Mouse (Mus musculus): Measurements from ENCODE around the gene Actn4. TPM values are rescaled to one million over a fixed set of nuclear protein-coding genes. Genes with fewer than 3 reads are reported as not detected.

Gene Actn4
- total RNA-seq, 1 experiment = 566 TPM

DNA sequence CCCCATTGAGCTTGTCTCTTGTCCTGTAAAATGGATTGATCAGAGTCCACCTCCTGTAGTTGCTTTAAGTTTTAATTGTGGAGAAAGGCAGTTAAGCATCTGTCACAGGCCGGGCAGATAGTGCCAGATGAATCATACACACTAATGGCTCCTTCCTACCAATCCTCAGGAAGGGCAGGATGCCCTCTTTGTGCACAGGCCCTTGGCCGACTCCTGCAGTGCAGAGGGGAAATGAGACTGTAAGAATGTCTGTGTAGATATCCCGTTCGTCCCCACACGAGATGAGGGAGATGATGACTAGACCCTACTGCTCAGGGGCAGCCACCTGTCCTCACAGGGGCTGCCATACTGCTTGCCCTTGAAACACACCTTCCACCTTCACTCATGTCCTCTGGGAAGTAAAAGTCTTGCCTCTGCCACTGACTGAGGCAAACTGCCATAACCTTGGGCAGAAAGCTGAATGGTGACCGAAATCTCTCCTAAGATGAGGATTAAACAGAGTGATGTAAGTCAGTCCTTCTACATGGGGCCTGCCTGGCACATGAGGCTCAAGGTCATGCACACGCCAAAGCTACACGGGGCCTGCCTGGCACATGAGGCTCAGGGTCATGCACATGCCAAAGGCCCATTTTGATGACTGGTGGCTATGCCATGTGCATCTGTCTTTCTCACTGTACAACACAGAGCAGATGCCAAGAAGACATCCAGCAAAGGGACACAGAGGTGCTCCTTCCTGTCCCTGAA, 40.2 kb downstream of the Actn4 start:
- Histone ChIP-seq H3K36me3 (ENCODE audit: control insufficient read depth, insufficient read depth, low read length, poor library complexity, severe bottlenecking) (peaks cover 48% of the 10 kb centered on the region), H3K4me3 (ENCODE audit: insufficient read depth in 1 of 2, low read depth in 1 of 2, low read length in 2 of 2, poor library complexity in 1 of 2, severe bottlenecking in 1 of 2) (no peak overlapping the region), H3K9ac (ENCODE audit: insufficient read depth, low read depth, low read length, poor library complexity, severe bottlenecking) (no peak overlapping the region), H3K9me3 (ENCODE audit: control insufficient read depth, insufficient read depth, low read depth, low read length) (no peaks in the 10 kb centered on the region), H3K27ac (ENCODE audit: insufficient read depth, low read depth, low read length, poor library complexity, severe bottlenecking) (no peak overlapping the region), H3K4me1 (ENCODE audit: control insufficient read depth in 2 of 2, insufficient read depth in 2 of 2, low read length in 2 of 2, poor library complexity in 1 of 2) (peaks cover 9 to 49% of the 10 kb centered on the region in 2 experiments)
- in situ Hi-C loops (cut with MboI; ENCODE audit: low sequenced_read_pairs in 2 of 2, unreplicated experiment in 2 of 2) = no loop called here
- TF ChIP-seq HCFC1 (IDR thresholded peaks at IDR 0.05; ENCODE audit: borderline replicate concordance, insufficient read depth, low read length) (no peak), CHD2 (IDR thresholded peaks at IDR 0.05; ENCODE audit: low read depth, low read length) (no peak)
- no peak for DNase-seq (ENCODE audit: low read depth, low spot score)

DNA sequence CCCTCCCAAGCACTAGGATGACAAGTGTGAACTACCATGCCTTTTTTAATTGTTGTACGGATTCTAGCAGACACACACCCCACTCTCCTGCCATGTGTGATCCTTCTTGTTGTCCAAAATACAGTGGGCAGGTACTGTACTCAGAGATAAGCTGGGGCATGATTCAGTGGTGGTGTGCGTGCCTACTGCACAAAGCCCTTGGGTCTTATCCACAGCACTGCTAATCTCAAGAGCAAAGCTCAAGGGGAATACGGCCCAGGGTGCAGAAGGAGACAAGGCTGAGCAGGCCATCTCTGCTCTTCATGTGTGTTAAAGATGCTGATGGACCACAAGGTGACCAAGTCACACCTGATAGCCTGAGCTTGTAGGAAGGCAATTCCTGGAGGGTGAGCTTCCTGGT, 41.0 kb downstream of the Actn4 start:
- peaks cover 52% of the 10 kb centered on the region for H3K36me3 ChIP-seq (ENCODE audit: control insufficient read depth, insufficient read depth, low read length, poor library complexity, severe bottlenecking)
- no peak overlapping the region for H3K9ac ChIP-seq (ENCODE audit: insufficient read depth, low read depth, low read length, poor library complexity, severe bottlenecking)
- in situ Hi-C loops (cut with MboI; ENCODE audit: low sequenced_read_pairs in 2 of 2, unreplicated experiment in 2 of 2) = no loop called here
- no peak overlapping the region for H3K27ac ChIP-seq (ENCODE audit: insufficient read depth, low read depth, low read length, poor library complexity, severe bottlenecking)
- H3K9me3 ChIP-seq (ENCODE audit: control insufficient read depth, insufficient read depth, low read depth, low read length) = no peaks in the 10 kb centered on the region
- DNase-seq (ENCODE audit: low read depth, low spot score) = no peak
- H3K4me1 ChIP-seq (ENCODE audit: control insufficient read depth in 2 of 2, insufficient read depth in 2 of 2, low read length in 2 of 2, poor library complexity in 1 of 2) = peaks cover 4 to 46% of the 10 kb centered on the region in 2 experiments
- H3K4me3 ChIP-seq (ENCODE audit: insufficient read depth in 1 of 2, low read depth in 1 of 2, low read length in 2 of 2, poor library complexity in 1 of 2, severe bottlenecking in 1 of 2) = no peak overlapping the region
- TF ChIP-seq ZC3H11A (IDR thresholded peaks at IDR 0.05; ENCODE audit: borderline replicate concordance, low read depth, low read length) (no peak), CHD2 (IDR thresholded peaks at IDR 0.05; ENCODE audit: low read depth, low read length) (no peak), HCFC1 (IDR thresholded peaks at IDR 0.05; ENCODE audit: borderline replicate concordance, insufficient read depth, low read length) (no peak), MAFK (IDR thresholded peaks at IDR 0.05; ENCODE audit: insufficient read depth, low read depth, low read length) (no peak), ZNF384 (IDR thresholded peaks at IDR 0.05; ENCODE audit: low read depth, low read length) (no peak)

DNA sequence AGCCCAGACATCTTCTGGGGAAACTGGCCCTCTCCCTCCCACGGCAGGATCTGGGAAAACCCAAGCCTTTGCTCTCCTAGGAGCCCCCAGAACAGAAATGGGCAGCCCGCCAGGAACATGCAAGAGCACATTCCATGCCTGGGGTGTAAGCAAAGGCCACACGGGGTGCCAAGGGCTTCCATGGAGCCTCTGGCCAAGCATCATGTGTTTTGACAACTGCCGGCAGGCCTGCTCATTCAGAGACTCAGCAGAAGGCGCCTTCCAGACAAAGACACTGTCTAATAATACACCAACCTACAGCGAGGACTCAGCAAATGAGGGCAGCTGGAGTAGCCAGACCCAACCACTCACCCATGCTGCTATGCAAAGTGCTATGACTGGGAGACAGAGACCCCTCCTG, 42.3 kb downstream of the Actn4 start:
- Histone ChIP-seq H3K36me3 (ENCODE audit: control insufficient read depth, insufficient read depth, low read length, poor library complexity, severe bottlenecking) (peaks cover 61% of the 10 kb centered on the region), H3K9ac (ENCODE audit: insufficient read depth, low read depth, low read length, poor library complexity, severe bottlenecking) (no peak overlapping the region; the same call in 1 of the 2 replicates)
- no peak for DNase-seq (ENCODE audit: low read depth, low spot score)

DNA sequence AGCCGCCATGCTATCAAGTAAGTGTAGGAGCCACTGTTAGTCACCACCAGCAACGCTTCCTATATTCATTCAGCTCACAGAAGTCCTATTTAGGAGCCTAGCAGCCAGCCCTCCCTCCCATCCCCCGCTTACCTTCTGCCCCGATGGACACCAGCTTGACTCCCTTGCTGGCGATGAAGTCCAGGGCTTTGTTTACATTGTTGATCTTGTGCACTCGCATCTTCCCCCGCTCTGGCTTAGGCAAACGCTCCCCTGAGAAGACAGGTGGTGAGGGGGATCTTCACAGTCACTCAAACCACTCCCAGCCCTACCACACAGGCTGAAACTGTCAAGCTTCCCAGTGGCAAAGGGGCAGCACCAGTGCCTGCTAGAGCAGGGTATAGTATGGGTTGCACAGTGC, 43.6 kb downstream of the Actn4 start:
- peaks cover 2 to 28% of the 10 kb centered on the region in 2 experiments; a peak in 1 of 4 replicates for H3K4me1 ChIP-seq (ENCODE audit: control insufficient read depth in 2 of 2, insufficient read depth in 2 of 2, low read length in 2 of 2, poor library complexity in 1 of 2)
- H3K36me3 ChIP-seq (ENCODE audit: control insufficient read depth, insufficient read depth, low read length, poor library complexity, severe bottlenecking) = peaks cover 65% of the 10 kb centered on the region

More for the DNA sequence above, 42.3 kb downstream of the Actn4 start:
- in situ Hi-C loops (cut with MboI; ENCODE audit: low sequenced_read_pairs in 2 of 2, unreplicated experiment in 2 of 2) = no loop called here
- Histone ChIP-seq H3K9me3 (ENCODE audit: control insufficient read depth, insufficient read depth, low read depth, low read length) (no peaks in the 10 kb centered on the region), H3K27ac (ENCODE audit: insufficient read depth, low read depth, low read length, poor library complexity, severe bottlenecking) (peak overlapping the region; percentile 27; the same call in 1 of the 2 replicates), H3K4me3 (ENCODE audit: insufficient read depth in 1 of 2, low read depth in 1 of 2, low read length in 2 of 2, poor library complexity in 1 of 2, severe bottlenecking in 1 of 2) (no peak overlapping the region), H3K4me1 (ENCODE audit: control insufficient read depth in 2 of 2, insufficient read depth in 2 of 2, low read length in 2 of 2, poor library complexity in 1 of 2) (peaks cover 3 to 37% of the 10 kb centered on the region in 2 experiments; a peak in 3 of 4 replicates)
- TF ChIP-seq MAFK (IDR thresholded peaks at IDR 0.05; ENCODE audit: insufficient read depth, low read depth, low read length) (no peak), CHD2 (IDR thresholded peaks at IDR 0.05; ENCODE audit: low read depth, low read length) (no peak), ZC3H11A (IDR thresholded peaks at IDR 0.05; ENCODE audit: borderline replicate concordance, low read depth, low read length) (no peak), HCFC1 (IDR thresholded peaks at IDR 0.05; ENCODE audit: borderline replicate concordance, insufficient read depth, low read length) (no peak), ZNF384 (IDR thresholded peaks at IDR 0.05; ENCODE audit: low read depth, low read length) (no peak)

More for the DNA sequence above, 43.6 kb downstream of the Actn4 start:
- H3K4me3 ChIP-seq (ENCODE audit: insufficient read depth in 1 of 2, low read depth in 1 of 2, low read length in 2 of 2, poor library complexity in 1 of 2, severe bottlenecking in 1 of 2) = no peak overlapping the region
- no peaks in the 10 kb centered on the region for H3K9me3 ChIP-seq (ENCODE audit: control insufficient read depth, insufficient read depth, low read depth, low read length)
- no peak for TF ChIP-seq HCFC1 (IDR thresholded peaks at IDR 0.05; ENCODE audit: borderline replicate concordance, insufficient read depth, low read length)
- H3K9ac ChIP-seq (ENCODE audit: insufficient read depth, low read depth, low read length, poor library complexity, severe bottlenecking) = no peak overlapping the region
- no peak overlapping the region for H3K27ac ChIP-seq (ENCODE audit: insufficient read depth, low read depth, low read length, poor library complexity, severe bottlenecking)
- in situ Hi-C loops (cut with MboI; ENCODE audit: low sequenced_read_pairs in 2 of 2, unreplicated experiment in 2 of 2) = no loop called here
- DNase-seq (ENCODE audit: low read depth, low spot score) = no peak
